Mouse (Mus musculus): ENCODE results near the gene Slc5a6.

- no peak for TF ChIP-seq ZC3H11A (IDR thresholded peaks at IDR 0.05; ENCODE audit: borderline replicate concordance, low read depth, low read length)
- TF ChIP-seq MAFK (IDR thresholded peaks at IDR 0.05; ENCODE audit: insufficient read depth, low read depth, low read length): no peak
Observed at GRCm38 (mm10) chr5:31030926-31031325, 17.8 kb downstream of the Slc5a6 start.
